Mouse (Mus musculus) inflammation-experienced regulatory T-cells, adult 6 months (primary cell): ENCODE results near the gene Galnt13. TPM values are rescaled to one million over a fixed set of nuclear protein-coding genes. Genes with fewer than 3 reads are reported as not detected.
"Not testable (repeated sequence)": the region's sequence is repeated elsewhere in the genome, so short reads cannot be mapped to it uniquely, and the experiment has no call there.

ENCODE experiments used
- ATAC-seq: one replicate; pipeline ENCODE4 v1.8.0; 2017
- polyA plus RNA-seq, 3 experiments: library from polyadenylated mRNA; unstranded; fragments of 100-300 nt; shearing (Covaris generic); gene quantifications; one replicate each; pipeline ENCODE4 v1.2.1; 2017

Galnt13 gene
- under 1 TPM in 1 of 3 experiments, not detected in 2; 0.15 TPM for polyA plus RNA-seq

GRCm38 (mm10) chr2:54435937-54436735, at the start of gene Galnt13:
Gene Galnt13 (plus strand): TSS chr2:54436317.
- no peak for ATAC-seq

DNA sequence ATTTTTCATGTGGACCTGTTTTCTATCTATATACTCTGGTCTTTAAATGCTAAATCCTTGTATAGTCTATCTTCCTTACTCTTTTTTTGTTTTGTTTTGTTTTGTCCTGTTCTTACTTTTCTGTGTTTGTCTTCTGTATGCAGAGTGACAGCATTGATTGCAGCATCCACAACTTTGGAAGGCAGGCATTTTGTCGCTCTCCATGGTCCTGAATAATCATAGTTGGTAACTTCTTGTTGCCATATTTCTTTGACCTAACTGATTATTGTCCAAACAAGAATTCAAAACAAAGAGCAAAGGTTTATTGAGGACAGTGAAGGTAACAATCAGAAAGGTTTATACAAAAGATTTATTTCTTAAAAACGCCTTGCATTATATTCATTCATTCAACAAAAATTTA, 5.1 kb upstream of the Galnt13 start:
- ATAC-seq = no peak

DNA sequence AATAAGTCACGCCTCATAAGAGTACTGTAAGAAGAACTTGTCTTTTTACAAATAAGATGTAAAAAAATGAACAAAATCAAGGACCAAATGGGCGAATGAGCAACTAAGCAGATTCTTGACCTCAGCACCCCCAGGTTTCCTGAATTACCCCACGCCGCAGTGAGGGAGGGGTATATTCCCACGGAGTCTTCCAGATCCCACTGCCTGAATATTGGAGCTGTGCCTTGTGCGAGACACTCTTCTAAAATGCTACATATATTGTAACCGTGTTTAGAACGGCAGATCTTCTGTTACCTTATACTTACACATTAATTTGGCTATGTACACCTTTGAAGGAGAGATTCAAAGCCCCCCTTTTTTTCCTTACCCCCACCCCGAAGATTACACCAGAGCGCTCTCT, 737 bp upstream of the Galnt13 start:
- no peak for ATAC-seq

DNA sequence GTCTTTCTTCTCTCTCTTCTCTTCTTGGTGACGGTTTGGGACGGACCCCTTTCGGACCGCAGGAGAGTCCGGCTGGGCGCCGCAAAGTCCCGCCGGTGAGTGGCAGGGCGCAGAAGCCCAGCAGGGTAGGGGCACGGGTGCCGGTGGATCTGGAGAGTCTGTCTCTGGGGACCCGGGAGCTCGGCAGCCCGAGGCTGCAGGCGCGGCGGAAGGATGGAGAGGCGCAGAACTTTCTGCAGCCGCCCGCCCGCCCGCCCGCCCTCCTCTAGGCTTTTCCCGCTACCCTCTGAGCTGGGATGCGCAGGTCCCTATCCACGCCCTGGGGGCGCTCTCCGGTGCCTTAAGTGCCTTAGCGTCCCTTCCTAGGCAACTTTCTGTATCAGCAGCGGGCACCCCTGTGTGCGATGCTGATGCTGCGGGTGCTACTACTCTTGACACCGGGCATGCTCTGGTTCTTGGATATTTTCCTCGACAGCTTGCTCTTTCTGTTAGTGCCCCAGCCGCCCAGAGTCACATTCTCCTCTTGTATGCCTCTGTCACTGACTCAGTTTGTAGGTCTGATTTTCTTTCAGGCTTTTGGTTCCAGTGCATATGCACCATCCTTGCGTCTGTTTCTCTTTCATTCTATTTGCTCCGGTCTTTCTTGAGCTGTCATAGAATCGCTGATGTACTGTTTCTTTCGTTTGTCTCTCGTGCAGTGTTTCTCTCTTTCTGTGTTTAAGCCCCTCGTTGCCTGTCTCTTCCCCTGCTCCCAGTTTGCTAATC, 801 bp downstream of the Galnt13 start:
- no peak for ATAC-seq

DNA sequence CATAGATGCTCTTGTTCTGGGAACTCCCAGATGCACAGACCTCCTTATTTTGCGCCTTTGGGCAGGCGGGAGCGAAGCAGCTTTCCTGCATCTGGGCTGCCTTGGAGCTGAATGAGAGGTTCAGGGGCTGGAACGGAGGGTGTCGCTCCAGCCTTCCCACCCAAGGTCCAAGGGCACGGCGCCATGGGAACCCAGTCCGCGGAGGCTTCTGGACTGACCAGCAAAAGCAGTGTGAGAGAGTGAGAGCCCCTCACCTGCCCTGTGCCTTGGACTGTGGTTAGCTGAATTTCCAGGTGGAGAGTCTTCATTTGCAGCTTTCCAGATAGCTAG, 1.3 kb downstream of the Galnt13 start:
- ATAC-seq = no peak

DNA sequence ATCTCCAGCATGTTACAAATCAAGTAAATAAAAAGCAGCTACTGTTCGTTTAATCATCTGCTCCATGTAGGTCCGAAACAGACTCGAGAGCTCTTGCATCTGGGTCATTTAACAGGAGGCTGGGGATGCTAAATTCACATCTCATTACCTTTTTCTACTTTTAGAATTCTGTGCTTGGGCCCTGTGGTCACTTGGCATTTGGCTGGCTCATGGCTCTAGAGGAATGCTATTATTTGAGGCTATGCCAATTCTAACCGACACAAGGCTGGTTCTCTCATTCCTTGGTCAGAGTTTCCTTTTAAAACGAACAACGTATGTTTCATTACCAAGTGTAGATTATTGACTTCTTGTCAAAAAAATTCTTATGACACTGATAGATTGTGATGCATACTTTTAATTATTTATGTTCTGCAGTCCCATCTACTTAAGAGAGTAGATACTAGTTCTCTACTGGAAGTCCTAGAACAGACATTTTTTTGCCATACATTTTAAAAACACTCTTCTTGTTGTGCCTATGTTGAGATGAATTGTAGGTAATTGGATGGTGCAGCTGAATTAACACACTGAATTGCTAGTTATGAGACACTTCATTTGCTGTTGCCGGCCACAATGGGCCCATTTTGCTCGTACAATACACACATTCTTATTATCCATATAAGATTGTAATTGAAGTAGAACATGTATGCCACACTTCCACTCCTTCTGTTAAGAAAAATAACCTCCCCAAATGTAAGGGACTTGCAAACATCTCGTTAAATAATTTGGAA, 6.8 kb downstream of the Galnt13 start:
- ATAC-seq = no peak

DNA sequence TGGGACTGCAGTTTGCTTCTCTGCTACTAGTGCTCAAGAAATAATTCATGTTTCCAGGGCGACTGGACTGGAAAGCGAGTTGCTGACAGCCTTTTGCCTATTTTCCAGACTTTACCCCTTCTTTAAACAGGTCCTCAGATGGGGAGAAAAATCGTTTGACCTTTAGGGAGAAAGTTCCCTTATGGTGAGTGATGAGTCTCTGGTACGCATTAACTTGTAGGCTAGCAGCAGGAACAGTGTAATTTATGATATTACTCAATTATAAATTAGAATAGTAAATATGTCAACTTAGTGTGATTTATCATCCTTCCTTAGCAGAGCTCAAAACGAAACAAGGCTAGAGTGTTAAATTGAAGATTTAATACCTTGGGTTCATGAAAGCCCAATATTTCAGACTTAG, 47.3 kb downstream of the Galnt13 start:
- ATAC-seq = no peak

GRCm38 (mm10) chr2:54522989-54523388, 86.9 kb downstream of the Galnt13 start:
- no peak for ATAC-seq

- ATAC-seq = no peak
Observed at GRCm38 (mm10) chr2:54527073-54527472, 91.0 kb downstream of the Galnt13 start.

DNA sequence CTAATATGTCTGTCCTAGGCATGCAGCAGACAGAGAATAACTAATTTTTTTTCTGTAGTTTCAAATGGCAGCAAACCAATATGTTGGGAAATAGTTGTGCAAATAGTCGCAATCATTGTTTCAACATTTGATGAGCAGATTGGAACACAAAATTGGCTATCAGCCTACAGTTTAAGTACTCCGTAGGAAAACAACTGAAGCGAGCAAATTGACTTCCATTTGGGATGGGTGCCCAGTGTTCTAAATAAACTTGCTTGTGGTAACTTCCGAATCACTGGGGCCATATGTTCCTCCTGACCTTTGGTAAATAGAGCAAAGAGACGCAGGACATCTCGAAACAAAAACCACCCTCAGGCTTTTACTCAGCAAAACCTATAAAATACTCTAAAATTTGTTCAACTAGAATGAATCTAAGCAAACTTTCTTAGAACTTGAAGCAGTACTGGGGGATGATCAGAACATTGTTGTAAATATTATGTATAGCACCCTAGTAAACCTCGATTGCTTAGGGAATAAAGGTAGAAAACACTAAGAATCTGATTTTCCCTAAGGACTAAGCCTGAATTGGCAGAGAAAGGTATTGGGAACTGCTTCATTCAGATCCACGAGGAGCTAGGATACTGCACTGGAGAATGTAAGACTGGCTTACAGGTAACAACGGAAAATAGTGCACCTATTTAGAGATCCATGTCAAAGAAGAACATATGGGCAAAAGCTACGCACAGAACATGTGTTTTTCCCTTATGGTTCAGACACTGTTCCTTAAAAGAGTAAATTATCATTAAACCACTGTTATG, 122.4 kb downstream of the Galnt13 start:
- no peak for ATAC-seq

DNA sequence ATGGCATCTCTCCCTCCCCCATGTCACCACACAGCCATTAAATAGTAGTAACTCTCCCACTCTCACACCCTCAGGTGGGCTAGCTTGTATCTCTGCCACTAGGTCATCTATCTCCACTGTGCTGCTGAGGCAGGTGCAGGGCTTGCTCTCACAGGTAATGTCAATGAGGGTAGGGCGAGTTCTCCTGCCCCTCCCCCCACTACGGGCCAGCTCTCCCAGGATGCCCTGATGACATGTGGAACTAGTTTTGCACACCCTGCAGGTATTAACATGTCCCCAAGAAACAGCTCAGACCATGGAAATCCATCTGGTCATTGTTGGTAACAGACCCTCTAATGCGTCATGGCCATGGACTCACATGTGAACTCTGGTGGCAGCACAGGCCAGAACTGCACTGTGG, 129.0 kb downstream of the Galnt13 start:
- no peak for ATAC-seq

DNA sequence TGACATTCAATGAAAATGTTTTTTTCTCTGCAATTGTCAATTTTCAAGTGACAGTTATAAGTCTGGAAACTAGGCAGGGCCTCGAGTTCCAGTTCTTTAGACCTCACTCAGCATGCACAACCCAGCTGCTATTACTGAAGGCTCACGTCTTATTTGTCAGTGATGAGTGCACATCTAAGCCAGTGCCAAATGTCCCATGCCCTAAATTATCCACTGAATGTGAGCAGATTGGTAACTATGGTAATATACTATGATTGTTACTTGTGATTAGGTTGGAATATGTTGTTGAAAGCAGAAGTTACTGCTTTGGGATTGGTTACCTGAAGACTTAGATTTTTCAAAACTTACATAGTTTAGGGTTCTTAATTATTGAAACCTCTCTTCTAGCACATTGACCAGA, 131.1 kb downstream of the Galnt13 start:
- ATAC-seq = no peak

- no peak for ATAC-seq
Observed at GRCm38 (mm10) chr2:54567632-54568031, 131.5 kb downstream of the Galnt13 start.

- ATAC-seq = not testable (repeated sequence)
Observed at GRCm38 (mm10) chr2:54713817-54714216, 277.7 kb downstream of the Galnt13 start.

DNA sequence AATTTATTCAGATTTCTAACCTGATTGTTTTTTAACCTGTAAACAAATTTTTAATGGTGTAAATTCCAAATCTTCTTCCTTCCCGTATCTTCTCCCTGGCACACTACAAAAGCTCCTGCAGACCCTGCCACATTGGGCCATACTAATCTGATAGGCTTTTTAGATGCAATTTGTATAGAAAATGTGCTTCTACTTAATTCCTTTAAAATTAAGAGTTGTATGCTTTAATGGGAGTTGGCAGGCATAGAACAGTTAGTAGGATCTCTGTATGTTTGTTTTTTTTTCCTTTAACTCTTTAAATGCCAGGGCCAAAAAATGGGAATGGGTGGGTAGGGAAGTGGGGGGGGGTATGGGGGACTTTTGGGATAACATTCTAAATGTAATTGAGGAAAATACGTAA, 315.1 kb downstream of the Galnt13 start:
- ATAC-seq = no peak

DNA sequence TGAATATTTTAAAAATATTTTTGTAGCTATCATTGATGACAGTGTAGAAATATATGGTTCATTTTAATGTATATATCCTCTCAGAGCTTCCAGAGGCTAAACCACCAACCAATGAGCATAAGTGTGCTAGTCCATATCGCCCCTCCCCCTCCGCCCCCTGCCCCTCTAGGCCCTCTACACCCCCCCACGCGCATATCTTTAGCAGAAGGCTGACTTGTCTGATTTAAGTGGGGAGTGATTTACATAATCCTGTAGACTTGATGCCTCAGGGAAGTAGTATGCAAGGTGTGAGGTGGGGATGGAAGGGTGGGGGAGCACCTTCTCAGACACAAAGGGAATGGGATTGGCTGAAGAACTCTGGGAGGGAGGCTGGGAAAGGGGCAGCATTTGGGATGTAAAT, 323.7 kb downstream of the Galnt13 start:
- no peak for ATAC-seq

GRCm38 (mm10) chr2:54778790-54779273, 342.7 kb downstream of the Galnt13 start:
- ATAC-seq = no peak

DNA sequence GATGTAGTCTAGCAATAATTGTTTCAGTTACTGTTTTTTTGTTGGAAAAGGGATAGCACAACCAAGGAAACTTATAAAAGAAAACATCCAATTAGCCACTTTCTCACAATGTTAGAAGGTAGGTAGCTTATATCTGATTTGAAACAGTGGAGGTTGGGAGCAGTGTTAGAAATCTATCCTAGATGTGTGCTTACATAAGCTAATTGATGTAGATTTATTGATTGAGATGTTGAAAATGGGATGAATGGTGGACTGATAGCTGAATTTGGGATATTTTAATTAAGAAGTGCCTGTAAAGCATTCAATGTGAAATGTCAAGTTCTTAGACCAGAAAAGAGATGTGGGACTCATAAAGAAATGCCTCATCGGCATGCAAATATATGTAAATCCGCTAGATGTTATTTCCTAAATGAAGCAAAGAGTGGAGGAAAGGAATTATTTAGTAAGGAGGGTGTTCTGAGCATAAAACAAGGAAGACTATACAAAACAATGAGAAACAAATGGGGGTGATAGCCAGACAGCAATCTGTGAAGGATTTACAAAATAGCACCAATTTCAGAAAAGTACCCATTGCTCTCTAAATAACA, 377.6 kb downstream of the Galnt13 start:
- no peak for ATAC-seq

DNA sequence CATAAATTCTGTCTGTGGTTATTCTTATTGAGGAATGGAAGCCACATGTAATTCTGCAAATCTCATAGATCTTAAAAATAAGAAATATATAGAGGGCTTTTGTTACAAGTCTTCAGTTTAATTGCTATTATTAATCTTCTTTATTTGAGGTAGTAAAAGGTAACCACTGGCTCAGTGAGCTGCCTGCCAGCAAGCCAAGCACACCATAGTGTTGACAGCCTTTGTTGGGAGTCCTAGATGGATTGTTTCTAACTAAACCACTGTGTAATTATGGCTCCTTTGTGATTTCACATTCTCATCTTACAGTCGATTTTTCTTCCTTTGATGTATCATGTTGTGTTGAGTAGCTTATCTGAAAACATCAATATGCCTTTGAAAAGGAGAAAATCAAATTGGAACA, 405.1 kb downstream of the Galnt13 start:
- no peak for ATAC-seq

GRCm38 (mm10) chr2:54906282-54907060, 470.4 kb downstream of the Galnt13 start:
- ATAC-seq = no peak

DNA sequence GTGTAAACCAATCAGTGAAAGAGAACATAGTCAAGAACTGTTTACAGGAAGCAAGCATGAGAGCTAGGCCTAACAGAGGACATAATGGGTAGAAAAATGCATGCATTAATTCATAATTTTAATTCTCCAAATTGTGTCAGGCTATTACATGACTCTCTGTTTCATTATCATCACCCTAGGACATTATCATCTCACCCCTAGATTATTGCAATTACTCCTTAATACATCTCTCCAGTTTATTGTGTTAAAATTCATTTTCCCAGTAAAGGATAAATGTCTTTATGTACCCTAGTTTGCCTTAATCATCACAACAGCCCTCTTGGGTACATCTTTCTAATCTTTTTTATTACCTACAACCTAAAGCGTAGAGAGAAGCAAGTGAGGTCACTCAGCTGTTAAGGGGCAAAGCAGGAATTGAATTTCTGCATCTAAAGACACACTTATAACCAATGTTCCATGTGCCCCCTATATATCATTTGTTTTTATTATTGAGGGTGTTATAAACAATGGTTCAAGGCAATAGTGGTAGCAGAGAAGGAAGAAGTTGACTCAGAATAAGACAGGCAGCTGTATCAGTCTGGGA, 479.1 kb downstream of the Galnt13 start:
- ATAC-seq = no peak
